Mouse (Mus musculus) thymus, postnatal 10 days (tissue): ENCODE results near the gene Cers5.

Experiments
- DNase-seq, 2 experiments: peaks; one replicate each; pipeline ENCODE4 v3.0.0; 2021; ENCODE audit warnings: low spot score in 2 of 2

Gene Cers5

DNA sequence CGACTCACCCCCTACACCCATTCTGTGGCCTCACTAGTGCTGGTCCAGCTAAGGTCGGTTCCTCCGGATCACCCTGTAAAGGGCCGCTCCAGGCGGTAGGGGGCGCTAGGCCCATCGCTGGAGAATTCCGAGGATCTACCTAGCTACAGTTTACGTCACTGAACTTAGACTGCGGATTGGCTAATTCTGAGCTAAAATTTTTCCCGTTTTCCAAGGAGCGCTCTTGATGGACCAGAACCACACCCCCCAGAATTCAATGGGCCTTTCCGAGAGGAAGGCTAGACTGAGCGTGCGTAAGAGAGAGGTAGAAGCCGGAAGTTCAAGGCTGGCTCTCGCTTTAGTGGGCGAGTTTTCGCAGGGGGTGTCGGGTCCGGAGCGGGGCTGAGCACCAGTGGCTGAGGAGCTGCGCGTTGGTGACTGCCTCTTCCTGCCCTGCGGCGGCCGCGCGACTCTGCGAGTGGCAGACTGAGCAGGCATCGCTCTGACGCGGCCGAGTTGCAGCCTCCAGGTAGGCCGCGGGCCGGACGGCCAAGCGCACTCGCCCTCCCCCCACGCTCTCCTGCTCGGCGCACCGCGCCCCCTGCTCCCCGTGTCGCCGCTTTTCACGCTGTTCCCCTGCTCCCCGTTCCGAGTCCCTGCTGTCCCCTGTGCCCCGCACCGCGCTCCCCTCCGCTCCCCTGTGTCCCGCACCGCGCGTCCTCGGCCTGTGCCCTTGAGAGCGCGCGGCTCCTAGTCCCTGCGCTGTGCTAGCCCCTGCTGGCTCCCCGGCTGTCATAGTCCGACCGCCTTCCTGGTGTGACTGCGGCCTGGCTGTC is 47.1 kb downstream of the Cers5 start, which contains the start of gene Cox14:
Cox14 (plus strand) TSS at position 278 of the 815 bp plus-strand sequence.
- peak; percentile 88 to 92 for DNase-seq

DNA sequence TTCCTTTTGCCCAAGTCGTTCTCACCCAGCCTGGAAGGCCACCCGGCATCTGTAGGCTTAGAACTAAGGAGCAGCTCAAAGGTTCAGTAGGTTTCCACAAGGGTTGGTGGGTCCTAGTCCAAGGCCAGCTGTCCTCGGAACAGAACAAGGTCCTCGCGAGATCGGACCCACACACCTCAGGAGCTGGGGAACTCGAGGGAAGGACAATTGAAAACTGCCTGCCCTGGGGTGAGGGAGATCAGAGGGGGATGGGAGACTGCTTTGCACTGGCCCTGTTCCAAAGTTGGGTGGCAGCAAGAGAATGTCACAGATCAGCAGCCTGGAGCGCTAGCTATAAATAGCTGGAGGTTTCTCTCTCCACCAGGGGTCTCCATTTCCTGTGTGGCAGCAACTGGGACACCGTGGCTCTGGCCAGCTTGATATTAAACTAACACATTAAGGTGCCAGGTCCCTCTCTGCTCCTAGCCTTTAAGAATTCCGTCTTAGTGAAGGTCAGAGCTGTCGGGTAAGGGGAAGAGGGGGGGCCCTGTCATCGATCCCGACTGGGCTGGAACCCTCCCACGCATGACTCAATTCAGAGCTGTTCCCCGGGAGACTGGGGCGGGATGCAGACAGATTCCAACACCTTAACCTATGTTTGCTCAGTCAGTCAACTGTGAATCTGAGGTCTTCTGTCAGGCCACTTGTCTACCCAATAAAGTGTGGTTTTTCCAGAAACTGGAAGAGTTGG is 48.2 kb downstream of the Cers5 start:
- peak; percentile 42 to 66 for DNase-seq

DNA sequence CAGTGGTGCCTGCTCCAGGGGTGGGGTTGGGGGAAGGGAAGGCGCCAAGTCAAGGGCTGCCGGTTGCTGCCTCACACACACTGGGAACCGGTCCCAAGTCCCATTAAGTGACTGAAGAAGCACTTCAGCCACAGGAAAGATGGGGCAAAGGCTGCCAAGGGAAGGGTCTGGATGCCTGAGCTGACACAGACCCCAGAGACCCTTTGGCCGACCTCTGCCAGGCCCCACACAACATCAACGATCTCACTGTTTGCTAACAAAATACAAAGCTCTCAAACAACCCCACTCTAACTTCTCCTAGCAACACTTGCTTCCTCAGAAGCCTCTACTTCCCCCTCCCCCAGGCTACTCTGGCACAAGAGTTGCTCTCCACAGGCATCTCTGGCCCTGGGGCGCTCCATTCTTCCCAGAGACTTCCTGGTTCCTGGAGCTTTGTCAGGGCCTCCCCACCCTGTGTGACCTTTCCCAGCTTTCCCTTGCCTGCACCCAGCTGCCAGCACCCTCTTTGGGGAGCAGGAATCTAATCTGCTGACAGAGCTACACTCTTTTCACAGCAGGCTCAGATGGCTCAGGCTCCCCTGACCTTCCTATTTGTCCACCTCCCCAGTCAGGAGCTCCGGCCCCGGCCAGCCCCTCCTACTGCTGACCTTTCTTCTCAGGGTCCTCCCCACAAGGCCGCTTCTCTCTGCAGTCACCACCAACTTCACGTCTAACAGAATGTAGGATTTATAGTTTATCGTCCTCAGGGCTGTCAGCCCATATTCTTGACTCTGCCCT is 49.0 kb downstream of the Cers5 start:
- DNase-seq, result no peak

DNA sequence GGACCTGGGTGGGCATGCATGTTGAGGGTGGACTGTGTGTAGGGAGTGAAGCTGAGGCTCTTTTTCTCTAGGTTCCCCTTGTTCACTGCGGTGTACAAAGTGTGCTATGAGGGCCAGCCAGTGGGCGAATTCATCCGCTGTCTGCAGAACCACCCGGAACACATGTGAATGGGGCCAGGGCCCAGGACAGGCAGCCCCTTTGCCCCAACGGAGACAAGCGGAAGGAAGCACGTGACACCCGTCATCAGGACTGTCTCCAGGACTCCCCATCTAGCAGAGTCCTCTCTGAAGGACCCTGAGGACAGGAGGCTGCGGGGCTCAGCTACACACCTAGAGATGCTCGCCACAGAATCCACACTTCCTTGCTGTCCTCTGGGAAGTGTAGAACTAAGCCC is 49.6 kb downstream of the Cers5 start:
- no peak for DNase-seq

DNA sequence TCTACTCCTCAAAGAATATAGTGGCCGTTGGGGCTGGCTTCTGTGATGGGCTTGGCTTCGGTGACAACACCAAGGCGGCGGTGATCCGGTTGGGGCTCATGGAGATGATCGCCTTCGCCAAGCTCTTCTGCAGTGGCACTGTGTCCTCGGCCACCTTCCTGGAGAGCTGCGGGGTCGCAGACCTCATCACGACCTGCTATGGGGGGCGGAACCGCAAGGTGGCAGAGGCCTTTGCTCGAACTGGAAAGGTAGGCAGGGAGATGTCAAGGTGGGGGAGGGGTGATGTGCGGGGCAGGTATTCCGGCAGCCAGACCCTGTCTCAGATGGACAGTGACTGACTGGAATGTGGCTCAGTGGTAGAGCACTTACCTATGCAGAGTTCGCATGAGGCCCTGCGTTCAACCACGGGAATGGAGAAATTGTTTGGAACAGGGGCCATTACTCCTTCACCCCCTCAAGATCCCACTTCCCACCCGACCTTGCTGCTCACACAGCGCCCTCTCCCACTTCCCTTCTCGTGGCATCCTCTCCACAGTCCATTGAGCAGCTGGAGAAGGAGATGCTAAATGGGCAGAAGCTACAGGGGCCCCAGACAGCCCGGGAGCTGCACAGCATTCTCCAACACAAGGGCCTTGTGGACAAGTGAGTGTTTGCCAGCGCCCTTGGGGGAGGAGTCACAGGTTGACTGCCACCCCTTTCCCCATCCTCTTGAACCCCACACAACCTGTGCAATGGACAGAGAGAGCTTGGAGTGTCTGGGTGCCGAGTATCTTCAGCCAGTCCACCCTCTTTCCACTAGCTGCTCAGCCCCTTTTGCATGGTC is 50.6 kb downstream of the Cers5 start:
- no peak for DNase-seq

DNA sequence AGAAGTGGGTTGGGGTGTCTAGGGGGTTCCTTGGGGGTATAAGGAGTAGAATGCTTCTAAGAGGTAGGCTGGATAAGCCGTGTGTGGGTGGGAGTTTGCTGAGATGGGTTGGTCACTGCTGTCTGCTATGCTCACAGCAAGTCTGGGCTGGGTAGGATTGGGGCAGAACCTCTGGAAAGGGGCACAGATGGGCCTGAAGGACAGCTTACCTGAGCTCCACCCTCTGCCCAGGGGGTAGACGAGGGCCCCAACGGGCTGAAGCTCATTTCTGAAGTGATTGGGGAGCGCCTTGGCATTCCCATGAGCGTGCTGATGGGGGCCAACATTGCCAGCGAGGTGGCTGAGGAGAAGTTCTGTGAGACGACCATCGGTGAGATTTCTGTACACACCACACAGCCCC is 52.8 kb downstream of the Cers5 start:
- DNase-seq, result no peak

DNA sequence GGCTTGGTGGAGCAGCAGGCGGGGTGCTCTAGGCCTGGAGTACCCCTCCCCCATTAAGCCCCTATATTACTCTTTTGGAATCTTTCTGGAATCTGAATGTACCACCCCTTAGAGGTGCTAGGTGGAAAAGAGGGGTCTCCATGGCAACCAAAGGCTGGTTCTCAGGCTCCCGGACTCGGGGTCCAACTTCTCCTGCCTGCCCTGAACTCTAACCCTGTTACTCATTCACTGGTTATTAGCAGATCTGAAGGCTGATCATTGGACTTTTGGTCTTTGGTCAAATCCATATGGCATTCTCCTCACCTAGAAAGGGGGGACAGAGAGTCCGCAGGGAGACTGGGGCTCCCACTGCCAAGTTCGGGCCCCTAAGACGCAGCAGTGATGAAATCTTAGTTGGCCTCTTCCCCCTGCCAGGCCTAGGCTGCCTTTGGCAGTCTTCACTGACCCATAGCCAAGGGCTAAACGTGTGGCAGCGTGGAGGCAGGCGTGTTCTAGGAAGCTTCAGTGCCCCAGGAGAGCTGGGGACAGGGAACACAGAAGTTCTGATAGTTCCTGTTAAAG is 54.1 kb downstream of the Cers5 start:
- no peak for DNase-seq

DNA sequence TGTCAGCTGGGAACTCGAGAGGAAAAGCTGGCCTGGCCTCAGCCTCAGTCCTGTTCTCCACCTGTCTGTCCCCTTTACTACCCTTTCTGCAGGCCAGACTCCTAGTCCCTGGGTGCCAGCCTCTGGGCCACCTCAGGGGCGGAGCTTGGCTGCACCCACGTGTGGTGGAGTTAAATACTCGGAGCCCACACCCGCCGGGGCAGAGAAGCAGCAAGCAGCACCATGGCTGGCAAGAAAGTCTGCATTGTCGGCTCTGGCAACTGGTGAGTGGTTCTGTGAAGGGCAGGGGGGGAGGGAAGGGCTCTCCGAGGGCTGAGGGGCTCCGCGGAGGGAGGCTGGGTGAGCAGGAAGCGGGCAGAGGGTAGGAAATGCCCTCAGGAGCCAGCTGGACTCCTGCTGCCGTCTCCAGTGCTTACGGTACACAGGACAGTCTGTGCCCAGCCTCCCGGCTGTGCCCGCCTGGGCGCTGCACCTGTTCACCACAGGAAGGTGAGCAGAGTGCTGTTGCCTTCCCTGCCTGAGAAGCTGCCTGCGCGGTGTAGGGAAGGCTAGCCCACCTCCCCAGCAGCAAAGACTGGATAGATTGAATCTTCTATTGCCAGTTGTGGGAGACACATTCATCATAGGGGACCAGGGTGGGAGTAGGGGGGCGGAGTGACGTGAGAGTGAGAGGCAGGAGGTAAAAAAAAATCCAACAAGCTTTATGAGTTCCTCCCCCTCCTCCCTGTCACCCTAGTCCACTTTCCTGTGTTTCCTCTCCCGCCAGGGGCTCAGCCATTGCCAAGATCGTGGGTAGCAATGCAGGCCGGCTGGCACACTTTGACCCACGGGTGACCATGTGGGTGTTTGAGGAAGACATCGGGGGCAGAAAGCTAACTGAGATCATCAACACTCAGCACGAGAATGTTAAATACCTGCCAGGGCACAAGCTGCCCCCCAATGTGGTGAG is 55.0 kb downstream of the Cers5 start, which contains the start of gene Gpd1:
Gpd1 (plus strand) TSS at position 130 of the 949 bp plus-strand sequence.
- no peak for DNase-seq

DNA sequence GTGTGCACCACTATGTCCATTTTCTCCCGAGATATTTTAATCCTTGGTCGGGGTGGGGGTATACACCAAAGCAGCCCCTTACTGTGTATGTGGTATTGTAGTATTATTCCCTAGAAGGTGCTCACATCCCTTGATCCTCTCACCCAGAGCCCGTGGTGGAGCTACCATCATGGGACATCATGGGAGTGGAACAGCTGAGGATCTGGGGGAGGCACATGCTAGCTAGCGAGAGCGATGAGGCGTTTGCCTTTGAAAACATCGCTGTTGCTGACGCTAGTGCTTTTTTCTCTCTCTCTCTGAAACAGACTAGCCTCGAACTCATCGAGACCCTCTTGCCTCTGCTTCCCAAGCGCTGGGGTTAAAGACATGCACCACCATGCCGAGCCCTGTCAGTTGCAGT is 55.9 kb downstream of the Cers5 start:
- no peak for DNase-seq

DNA sequence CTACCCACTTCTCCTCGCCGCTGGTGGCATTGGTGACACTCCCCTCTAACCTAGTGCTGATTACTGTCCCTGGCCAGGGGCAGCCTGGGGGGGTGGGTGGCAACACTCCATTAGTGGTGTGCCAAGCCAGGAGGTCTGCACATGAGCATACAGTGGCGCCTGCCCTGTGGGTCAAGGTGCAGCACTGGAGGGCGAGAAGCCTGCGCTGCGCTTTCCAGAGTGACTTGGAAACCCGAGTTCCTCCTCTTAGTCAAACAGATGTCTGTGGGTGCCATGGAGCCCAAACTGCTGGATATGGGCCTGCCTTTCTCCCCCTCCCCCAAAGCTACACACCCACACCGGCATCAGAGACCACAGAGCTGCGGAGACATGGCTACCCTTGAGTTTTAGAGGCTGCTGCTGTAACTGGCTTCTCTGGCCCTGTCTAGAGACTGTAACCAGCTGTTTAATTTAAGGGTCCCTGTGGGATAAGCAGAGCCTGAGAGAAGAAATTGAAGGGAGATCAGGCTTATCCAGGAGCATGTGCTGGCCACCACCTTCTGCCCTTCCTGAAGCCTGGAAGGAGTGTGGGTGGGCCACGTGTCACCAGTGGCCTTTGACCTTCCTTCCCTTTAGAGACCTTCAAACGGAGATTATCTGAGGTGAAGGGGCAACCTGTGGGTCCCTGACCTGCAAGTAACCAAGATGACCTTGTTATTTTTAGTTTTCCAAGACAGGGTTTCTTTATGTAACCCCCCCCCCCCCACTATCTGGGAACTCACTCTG is 56.5 kb downstream of the Cers5 start:
- no peak for DNase-seq

DNA sequence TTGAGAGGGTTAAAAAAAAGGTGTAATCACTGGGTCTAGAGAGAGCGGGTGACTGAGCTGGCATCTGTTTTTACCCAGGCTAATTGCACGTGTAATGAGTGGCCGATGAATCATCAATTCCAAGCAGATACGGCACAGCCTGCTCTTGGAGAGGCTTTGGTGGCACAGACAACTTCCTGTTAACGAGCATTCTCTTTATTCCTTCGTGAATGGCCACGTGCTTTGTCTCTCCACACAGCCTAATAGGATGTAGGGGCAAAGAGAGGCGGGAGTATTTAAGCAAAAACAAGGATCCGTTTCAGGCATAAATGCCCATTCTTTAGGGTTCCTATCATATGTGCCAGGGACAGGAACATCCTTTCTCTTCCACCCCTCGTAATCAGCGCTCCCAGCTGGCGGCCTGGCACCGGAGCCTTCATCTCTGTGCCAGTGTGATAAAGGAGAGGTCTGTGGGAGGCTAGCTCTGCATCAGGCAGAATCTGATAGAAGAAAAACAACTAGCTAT is 57.3 kb downstream of the Cers5 start:
- no peak for DNase-seq

DNA sequence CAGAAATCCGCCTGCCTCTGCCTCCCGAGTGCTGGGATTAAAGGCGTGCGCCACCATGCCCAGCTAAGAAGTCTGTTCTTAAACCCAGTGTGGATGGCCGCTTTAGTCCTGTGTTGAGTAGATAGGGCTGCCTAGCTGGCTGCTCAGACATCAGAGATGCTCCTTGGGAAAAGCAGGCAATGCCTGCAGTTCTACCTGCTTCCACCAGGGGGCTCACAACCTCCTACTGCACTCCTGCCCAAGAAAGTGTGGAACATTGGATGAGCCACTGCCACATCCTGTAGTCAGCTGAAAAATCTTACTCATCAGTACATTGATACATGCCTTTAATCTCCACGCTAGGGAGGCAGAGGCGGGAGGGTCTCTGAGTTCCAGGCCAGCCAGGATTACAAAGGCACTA is 57.8 kb downstream of the Cers5 start:
- peak; percentile 52 to 70 for DNase-seq

DNA sequence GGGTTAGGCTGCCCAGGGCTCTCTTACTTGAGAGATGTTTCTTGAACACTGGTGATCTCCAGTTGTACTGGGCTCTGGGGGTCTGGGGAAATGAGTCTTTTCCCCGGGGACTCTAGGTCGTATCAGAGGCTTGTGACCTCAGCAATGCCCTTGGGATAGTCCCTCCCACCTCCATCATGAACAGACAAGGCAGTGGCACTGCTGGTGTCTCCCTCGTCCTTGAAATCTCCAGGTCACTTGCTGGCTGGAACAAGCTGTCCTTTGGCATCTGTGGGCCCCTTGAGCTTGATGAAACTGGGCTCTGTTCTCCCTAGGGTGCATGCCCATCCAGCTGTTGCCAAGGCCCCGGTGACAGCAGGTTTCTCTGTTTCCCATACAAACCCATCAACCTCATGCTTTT is 58.5 kb downstream of the Cers5 start:
- DNase-seq, result no peak

DNA sequence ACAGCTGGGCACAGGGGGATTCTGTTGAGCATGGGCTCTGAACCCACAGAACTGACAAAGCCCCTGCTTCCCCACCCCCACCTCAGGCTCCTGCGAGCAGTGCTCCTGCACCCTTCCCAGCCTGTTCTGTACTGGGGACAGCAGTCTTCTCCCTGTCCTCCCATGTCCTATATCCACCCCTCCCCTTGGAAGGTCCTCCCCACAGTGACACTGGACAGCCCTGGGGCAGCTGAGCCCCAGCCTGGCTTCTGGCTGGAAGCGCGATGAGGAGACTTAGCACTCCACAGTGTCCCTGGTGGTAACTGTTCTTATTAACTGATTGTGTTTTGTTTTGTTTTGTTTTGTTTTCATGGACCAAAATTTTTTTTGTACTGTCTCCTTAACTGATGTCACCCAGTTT is 59.1 kb downstream of the Cers5 start:
- DNase-seq, result no peak

DNA sequence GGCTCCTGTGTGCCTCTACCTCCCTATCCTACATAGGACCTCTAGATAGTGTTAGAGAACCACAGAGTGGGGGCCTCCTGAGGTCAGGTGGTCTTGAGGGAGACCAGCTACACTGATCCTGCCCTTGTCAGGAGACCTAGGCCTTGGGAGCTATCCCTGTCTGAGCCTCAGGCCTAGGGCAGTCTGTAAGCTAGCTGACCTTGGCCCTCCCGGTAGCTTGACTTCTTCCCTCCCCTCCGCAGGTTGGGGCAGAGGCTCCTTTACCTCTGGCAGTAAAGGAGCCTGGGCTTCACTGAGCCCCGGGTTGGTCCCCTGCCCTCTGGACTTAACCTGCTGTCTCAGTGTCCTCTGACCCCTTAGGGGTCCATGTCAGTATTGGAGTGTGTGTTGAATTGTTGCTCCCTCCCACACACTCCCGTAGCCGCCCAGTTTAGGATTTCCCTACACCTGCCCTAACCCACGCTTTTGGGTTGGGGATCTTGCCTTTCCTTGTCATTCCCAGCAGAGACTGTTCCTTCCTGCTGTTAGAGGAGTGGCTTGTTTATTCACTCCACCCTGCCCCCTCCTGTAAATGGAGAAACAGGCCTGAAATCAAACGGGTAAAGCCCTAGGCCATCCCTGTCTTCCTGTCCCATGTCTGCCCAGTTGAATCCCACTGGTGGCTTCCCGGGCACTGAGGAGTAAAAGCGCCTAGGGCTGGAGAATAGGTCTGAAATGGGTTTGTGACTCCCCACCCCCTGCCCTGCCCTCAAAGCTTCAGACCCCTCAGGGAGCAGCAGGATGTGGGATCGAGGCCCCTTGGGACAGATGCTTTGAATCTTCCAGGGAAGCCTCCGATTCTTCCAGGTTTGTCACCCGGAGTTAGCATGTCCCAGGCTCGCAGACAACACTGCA is 59.8 kb downstream of the Cers5 start:
- no peak for DNase-seq

DNA sequence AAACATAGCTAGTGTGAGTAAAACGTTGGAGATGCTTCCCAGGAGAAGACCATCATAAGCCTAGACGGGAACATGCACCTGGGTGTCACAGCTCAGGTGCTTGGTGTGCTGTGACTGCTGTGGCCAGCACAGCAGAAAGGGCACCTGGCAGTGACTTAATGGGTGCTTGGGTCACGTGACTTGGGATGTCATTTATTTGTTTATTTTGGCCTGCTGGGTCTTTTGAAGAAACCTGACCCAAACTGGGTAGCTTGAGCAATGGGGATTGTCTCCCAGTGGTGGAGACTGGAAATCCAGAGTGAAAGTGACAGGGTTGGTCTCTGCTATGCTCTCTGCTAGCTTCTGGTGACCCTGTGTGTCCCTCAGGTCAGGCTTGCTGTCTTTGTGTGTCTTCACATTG is 61.2 kb downstream of the Cers5 start:
- DNase-seq, result no peak

DNA sequence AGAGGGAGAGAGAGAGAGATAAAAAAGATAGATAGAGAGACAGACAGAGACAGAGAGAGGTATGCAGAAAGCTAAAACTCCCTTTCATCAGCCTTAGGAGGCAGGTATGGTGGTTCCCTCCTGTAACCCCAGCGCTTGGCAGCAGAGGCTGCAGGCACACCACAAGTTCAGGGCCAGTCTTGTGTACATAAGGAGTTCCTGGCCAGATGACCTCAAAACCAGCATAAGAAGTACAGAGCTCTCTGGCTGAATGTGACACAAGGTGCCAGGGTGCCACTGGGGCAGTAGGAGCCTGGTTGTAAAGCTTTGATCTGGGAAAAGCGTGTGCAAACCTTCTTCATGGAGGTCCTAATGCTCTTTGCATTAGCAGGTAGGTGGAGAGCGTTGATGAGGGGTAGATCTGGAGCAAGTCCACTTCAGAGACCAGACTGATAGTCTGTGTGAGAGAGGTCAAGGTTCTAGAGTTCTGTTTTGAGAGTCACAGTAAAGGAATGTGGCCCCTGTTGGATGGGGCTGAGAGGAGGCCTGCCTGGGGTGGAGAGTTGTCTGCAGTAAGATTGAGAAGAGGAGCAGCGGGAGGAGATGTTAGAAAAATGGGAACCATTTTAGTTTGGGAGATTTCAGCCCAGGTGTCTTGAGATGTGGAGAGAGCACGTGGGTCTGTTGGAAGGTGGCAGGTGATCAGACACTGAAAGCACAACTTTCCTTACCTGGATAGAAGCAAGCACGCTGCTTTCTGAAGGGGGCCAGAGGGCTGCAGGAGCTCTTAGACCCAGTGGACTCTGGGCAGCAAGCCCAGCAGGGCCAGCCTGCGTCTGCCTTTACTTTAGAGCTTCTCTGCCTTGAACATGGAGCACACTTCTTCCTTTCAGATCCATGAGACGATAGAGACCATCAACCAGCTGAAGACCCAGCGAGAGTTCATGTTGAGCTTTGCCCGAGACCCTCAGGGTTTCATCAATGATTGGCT is 62.2 kb downstream of the Cers5 start:
- no peak for DNase-seq
